Mouse (Mus musculus): ENCODE measurements around the gene Grik5. TPM values are rescaled to one million over a fixed set of nuclear protein-coding genes. Genes with fewer than 3 reads are reported as not detected.
A peak's percentile ranks its signal among the peaks of the same experiment; 100 is the strongest.

The Grik5 gene
- polyA plus RNA-seq, 1 experiment = 175 TPM

GRCm38 (mm10) chr7:24987941-24988340 is 84.2 kb downstream of the Grik5 start:
- no peak for TF ChIP-seq GATA1 (IDR thresholded peaks at IDR 0.05; ENCODE audit: low read length)

- TF ChIP-seq GATA1 (IDR thresholded peaks at IDR 0.05; ENCODE audit: low read length) = no peak
Observed at GRCm38 (mm10) chr7:24985799-24986198, 86.3 kb downstream of the Grik5 start.

DNA sequence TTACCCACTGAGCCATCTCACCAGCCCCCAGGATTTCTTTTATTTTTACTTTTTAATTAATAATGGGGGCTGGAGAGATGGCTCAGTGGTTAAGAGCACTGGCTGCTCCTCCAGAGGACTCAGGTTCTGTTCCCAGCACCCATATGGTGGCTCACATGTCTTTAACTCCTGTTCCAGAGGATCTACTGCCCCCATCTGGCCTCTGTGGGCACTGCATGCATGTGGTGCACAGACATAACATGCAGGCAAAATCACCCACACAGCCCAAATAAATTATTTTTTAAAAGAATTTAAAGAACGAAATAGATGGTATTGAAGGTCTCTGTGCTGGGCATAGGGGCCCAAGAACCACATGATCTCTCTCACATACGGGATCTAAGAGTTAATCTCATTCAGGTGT is 87.8 kb downstream of the Grik5 start:
- TF ChIP-seq GATA1 (IDR thresholded peaks at IDR 0.05; ENCODE audit: low read length) = no peak

DNA sequence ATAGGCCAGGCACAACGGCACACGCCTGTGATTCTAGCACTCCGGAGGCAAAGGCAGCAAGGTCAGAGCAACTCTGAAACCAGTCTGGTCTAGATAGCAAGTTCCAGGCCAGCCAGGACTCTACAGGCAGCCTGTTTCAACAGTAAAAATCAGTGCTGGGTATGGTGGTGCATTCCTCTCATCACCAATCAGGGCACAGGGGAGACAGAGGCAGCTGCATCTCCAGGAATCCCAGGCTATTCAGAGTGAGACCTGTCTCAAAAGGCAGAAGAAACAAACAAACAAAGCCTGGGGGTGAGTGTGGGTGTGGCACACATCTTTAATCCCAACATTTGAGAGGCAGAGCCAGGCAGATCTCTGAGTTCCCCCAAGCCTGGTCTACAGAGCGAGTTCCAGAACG is 88.8 kb downstream of the Grik5 start:
- TF ChIP-seq GATA1 (IDR thresholded peaks at IDR 0.05; ENCODE audit: low read length) = no peak

GRCm38 (mm10) chr7:24980439-24980838 is 91.7 kb downstream of the Grik5 start:
- no peak for TF ChIP-seq GATA1 (IDR thresholded peaks at IDR 0.05; ENCODE audit: low read length)

GRCm38 (mm10) chr7:24978781-24979180 is 93.4 kb downstream of the Grik5 start:
- TF ChIP-seq GATA1 (IDR thresholded peaks at IDR 0.05; ENCODE audit: low read length) = no peak

- peak; percentile 65 for TF ChIP-seq GATA1 (IDR thresholded peaks at IDR 0.05; ENCODE audit: low read length)
Observed at GRCm38 (mm10) chr7:24974893-24975595, 97.1 kb downstream of the Grik5 start.

- no peak for TF ChIP-seq GATA1 (IDR thresholded peaks at IDR 0.05; ENCODE audit: low read length)
Observed at GRCm38 (mm10) chr7:24973902-24974301, 98.2 kb downstream of the Grik5 start.

DNA sequence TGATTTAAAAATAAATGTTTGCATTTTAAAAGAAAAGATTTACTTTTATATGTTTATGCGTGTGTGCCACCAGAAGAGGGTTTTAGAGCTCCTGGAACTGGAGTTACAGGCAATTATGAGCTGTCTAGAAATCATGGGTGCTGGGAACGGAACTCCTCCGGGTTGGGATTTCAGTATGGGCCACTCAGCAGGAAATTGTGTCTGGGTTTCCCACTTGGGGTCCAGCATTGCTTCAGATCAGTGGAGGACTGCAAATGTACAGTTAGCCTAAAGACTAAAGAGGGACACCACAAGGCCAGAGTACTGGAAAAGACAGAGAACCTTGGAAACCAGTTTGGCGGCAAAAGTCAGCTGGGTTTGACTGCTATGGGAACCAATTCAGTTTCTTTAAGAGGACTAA is 98.9 kb downstream of the Grik5 start:
- TF ChIP-seq GATA1 (IDR thresholded peaks at IDR 0.05; ENCODE audit: low read length) = no peak

DNA sequence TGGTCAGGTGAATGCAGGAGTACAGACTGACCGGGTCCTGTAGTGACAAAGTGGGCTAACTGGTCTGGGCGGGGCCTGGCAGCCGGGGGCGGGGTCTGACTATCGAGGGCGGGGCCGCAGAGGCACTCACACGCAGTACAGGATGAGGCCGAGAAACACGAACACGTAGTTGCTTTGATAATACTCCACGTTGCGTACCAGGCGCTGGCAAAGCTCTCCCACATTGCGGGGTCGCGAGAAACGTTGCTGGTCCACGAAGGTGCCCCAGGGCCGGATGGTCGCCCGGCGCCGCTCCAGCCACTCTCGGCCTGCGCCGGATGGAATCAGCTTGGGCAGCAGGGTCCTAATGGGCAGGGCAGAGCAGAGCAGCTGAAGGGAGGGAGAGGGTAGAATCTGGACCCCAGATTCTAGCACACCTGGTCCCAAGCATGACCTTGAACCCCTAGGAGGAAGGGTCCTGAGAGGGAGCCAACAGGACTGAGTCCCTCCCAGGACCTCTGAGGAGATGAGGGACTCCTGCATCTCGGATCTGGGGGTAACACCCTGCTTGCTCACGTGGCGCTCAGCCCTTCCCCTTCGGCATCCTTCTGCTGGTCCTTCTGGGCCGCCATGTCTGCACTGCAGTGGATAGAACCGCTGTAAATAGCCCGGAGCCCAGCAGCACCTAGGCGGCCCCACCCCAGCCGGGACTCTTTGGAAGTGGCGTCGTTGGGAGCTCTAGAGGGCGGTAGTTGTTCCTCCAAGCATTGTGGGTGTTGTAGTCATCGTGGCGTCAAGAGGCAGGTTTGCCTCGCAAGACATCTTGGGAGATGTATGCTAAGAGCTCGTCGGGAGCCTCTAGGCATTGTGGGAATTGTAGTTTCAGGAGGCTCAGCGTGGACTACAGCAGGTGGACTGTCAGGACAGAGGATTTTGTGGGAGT is 99.9 kb downstream of the Grik5 start, which contains the start of gene Rabac1:
Gene Rabac1 (minus strand): TSS at position 783 of the 922 bp plus-strand sequence.
- no peak for TF ChIP-seq GATA1 (IDR thresholded peaks at IDR 0.05; ENCODE audit: low read length)

- TF ChIP-seq GATA1 (IDR thresholded peaks at IDR 0.05; ENCODE audit: low read length) = no peak
Observed at GRCm38 (mm10) chr7:24971261-24971971, 100.7 kb downstream of the Grik5 start.

GRCm38 (mm10) chr7:24970341-24970740 is 101.8 kb downstream of the Grik5 start:
- TF ChIP-seq GATA1 (IDR thresholded peaks at IDR 0.05; ENCODE audit: low read length) = no peak

GRCm38 (mm10) chr7:24969805-24970204 is 102.3 kb downstream of the Grik5 start:
- TF ChIP-seq GATA1 (IDR thresholded peaks at IDR 0.05; ENCODE audit: low read length) = no peak

DNA sequence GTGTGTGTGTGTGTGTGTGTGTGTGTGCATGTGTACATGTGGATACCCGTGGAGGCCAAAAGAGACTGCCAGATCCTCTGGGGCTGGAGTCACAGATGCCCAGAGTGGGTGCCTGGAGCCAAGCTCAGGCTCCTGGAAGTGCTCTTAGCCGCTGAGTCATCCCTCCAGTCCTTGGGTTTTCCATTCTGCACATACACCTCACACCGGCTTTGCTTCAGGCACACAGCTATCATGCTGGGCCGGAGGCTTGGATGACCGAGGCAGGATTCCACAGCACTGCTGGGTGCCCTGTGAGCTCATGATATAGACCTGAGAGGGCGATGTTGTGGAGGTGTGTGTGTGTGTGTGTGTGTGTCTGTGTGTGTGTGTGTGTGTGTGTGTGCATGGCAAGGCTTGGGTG is 103.7 kb downstream of the Grik5 start:
- no peak for TF ChIP-seq GATA1 (IDR thresholded peaks at IDR 0.05; ENCODE audit: low read length)

DNA sequence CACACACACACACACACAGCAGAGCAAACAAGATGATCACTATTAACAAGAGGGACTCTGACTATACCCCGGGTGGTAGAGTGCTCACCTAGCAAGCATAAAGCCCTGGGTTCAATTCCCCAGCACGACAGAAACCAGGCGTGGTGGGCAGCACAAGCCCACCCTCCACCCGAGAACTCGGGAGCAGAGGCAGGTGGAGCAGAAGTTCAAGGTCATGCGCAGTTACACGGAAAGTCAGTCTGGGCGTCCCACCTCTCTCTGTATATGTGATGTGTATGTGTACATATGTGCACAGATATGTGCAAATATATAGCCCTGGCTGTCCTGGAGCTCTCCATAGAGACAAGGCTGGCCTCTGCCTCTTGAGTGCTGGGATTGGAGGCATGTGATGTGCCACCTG is 104.2 kb downstream of the Grik5 start:
- TF ChIP-seq GATA1 (IDR thresholded peaks at IDR 0.05; ENCODE audit: low read length) = no peak
